Mouse (Mus musculus) E14TG2a.4 (cell line): ENCODE data around the gene Pacsin1.

Source experiments
- H3K27me3 ChIP-seq: 2 replicates; pipeline ENCODE4 v1.6.1; 2014; ENCODE audit warnings: low read length, control low read depth; ENCODE audit not compliant: insufficient read depth
- H3K36me3 ChIP-seq: 2 replicates; pipeline ENCODE4 v1.6.1; 2014; ENCODE audit warnings: low read length, control low read depth; ENCODE audit not compliant: insufficient read depth
- H3K4me1 ChIP-seq: replicated peaks from 2 replicates; pipeline ENCODE4 v1.6.1; 2014; ENCODE audit warnings: low read depth, low read length, control low read depth
- H3K4me3 ChIP-seq: replicated peaks from 2 replicates; pipeline ENCODE4 v1.5.1; 2014; ENCODE audit warnings: mild to moderate bottlenecking, low read length
- H3K9me3 ChIP-seq: 2 replicates; pipeline ENCODE4 v1.6.1; 2014; ENCODE audit warnings: low read length, control low read depth
- CTCF ChIP-seq: conservative IDR thresholded peaks from 2 replicates; pipeline ENCODE4 v1.5.1; 2014; ENCODE audit warnings: low read length
- NANOG ChIP-seq: IDR thresholded peaks from 2 replicates; pipeline ENCODE4 v1.6.1; 2014; ENCODE audit warnings: borderline replicate concordance, low read length, mixed read lengths
- POU5F1 ChIP-seq: IDR thresholded peaks from 2 replicates; pipeline ENCODE4 v1.6.1; 2014; ENCODE audit warnings: low read length, borderline replicate concordance

Gene Pacsin1

GRCm38 (mm10) chr17:27685550-27685913 lies 30.2 kb downstream of the Pacsin1 start:
- Histone ChIP-seq H3K9me3 (0 out of 2 replicates have a peak, but pooled peaks cover 3% of the 10 kb centered on the region), H3K36me3 (no peaks in the 10 kb centered on the region), H3K4me3 (peak overlapping the region; percentile 82), H3K27me3 (peaks cover 54% of the 10 kb centered on the region), H3K4me1 (peaks cover 69% of the 10 kb centered on the region)
- TF ChIP-seq NANOG (no peak), CTCF (no peak)

GRCm38 (mm10) chr17:27686395-27686794 lies 31.1 kb downstream of the Pacsin1 start:
- H3K9me3 ChIP-seq: no peaks in the 10 kb centered on the region
- H3K4me1 ChIP-seq: peaks cover 76% of the 10 kb centered on the region
- H3K27me3 ChIP-seq: peaks cover 54% of the 10 kb centered on the region
- TF ChIP-seq POU5F1: no peak
- TF ChIP-seq CTCF: no peak
- no peak for TF ChIP-seq NANOG
- no peaks in the 10 kb centered on the region for H3K36me3 ChIP-seq
- 0 out of 2 replicates have a peak overlapping the region, but pooled peaks have one; percentile 37 for H3K4me3 ChIP-seq

- H3K9me3 ChIP-seq: peaks cover 27% of the 10 kb centered on the region
- H3K36me3 ChIP-seq: no peaks in the 10 kb centered on the region
- no peak overlapping the region for H3K4me3 ChIP-seq
- TF ChIP-seq NANOG (no peak), POU5F1 (no peak)
- H3K27me3 ChIP-seq: peaks cover 29% of the 10 kb centered on the region
- H3K4me1 ChIP-seq: peaks cover 50% of the 10 kb centered on the region
Observed at GRCm38 (mm10) chr17:27690993-27691693, 35.8 kb downstream of the Pacsin1 start.

GRCm38 (mm10) chr17:27699641-27700244 lies 44.4 kb downstream of the Pacsin1 start:
- Histone ChIP-seq H3K27me3 (peaks cover 5% of the 10 kb centered on the region; the same call in 1 of the 2 replicates), H3K4me3 (no peak overlapping the region), H3K36me3 (no peaks in the 10 kb centered on the region), H3K9me3 (peaks cover 39% of the 10 kb centered on the region), H3K4me1 (peaks cover 39% of the 10 kb centered on the region)
- TF ChIP-seq POU5F1 (no peak), NANOG (no peak), CTCF (no peak)

- Histone ChIP-seq H3K4me1 (peaks cover 50% of the 10 kb centered on the region), H3K36me3 (no peaks in the 10 kb centered on the region), H3K27me3 (peaks cover 5% of the 10 kb centered on the region; the same call in 1 of the 2 replicates), H3K9me3 (peaks cover 32% of the 10 kb centered on the region), H3K4me3 (no peak overlapping the region)
- no peak for TF ChIP-seq POU5F1
- no peak for TF ChIP-seq CTCF
- no peak for TF ChIP-seq NANOG
Observed at GRCm38 (mm10) chr17:27700812-27701211, 45.5 kb downstream of the Pacsin1 start.

GRCm38 (mm10) chr17:27701856-27702255 lies 46.5 kb downstream of the Pacsin1 start:
- Histone ChIP-seq H3K4me3 (peak overlapping the region; percentile 37), H3K9me3 (peaks cover 32% of the 10 kb centered on the region), H3K27me3 (peaks cover 5% of the 10 kb centered on the region; the same call in 1 of the 2 replicates), H3K36me3 (0 out of 2 replicates have a peak, but pooled peaks cover 1% of the 10 kb centered on the region), H3K4me1 (peaks cover 60% of the 10 kb centered on the region)
- TF ChIP-seq NANOG: no peak
- no peak for TF ChIP-seq CTCF
- TF ChIP-seq POU5F1: no peak

GRCm38 (mm10) chr17:27702518-27702917 lies 47.2 kb downstream of the Pacsin1 start:
- H3K9me3 ChIP-seq: peaks cover 28% of the 10 kb centered on the region
- TF ChIP-seq NANOG (no peak), CTCF (peak; percentile 15; the same call in 1 of the 2 replicates)

GRCm38 (mm10) chr17:27703961-27704621 lies 48.8 kb downstream of the Pacsin1 start:
- peaks cover 5% of the 10 kb centered on the region; the same call in 1 of the 2 replicates for H3K27me3 ChIP-seq
- H3K4me1 ChIP-seq: peaks cover 80% of the 10 kb centered on the region
- 0 out of 2 replicates have a peak overlapping the region, but pooled peaks have one; percentile 23 for H3K4me3 ChIP-seq
- peaks cover 13% of the 10 kb centered on the region for H3K9me3 ChIP-seq
- 0 out of 2 replicates have a peak, but pooled peaks cover 8% of the 10 kb centered on the region for H3K36me3 ChIP-seq
- TF ChIP-seq POU5F1 (no peak), CTCF (no peak), NANOG (no peak)

More at GRCm38 (mm10) chr17:27702518-27702917, 47.2 kb downstream of the Pacsin1 start:
- Histone ChIP-seq H3K36me3 (0 out of 2 replicates have a peak, but pooled peaks cover 8% of the 10 kb centered on the region), H3K4me1 (peaks cover 67% of the 10 kb centered on the region), H3K4me3 (peak overlapping the region; percentile 72), H3K27me3 (peaks cover 5% of the 10 kb centered on the region; the same call in 1 of the 2 replicates)
